Mouse (Mus musculus): ENCODE results near the gene Mcrip1. TPM values are rescaled to one million over a fixed set of nuclear protein-coding genes. Genes with fewer than 3 reads are reported as not detected.
A peak's percentile ranks its signal among the peaks of the same experiment; 100 is the strongest.

Gene Mcrip1
- polyA plus RNA-seq, 1 experiment from 2014 or later, result 236 TPM

DNA sequence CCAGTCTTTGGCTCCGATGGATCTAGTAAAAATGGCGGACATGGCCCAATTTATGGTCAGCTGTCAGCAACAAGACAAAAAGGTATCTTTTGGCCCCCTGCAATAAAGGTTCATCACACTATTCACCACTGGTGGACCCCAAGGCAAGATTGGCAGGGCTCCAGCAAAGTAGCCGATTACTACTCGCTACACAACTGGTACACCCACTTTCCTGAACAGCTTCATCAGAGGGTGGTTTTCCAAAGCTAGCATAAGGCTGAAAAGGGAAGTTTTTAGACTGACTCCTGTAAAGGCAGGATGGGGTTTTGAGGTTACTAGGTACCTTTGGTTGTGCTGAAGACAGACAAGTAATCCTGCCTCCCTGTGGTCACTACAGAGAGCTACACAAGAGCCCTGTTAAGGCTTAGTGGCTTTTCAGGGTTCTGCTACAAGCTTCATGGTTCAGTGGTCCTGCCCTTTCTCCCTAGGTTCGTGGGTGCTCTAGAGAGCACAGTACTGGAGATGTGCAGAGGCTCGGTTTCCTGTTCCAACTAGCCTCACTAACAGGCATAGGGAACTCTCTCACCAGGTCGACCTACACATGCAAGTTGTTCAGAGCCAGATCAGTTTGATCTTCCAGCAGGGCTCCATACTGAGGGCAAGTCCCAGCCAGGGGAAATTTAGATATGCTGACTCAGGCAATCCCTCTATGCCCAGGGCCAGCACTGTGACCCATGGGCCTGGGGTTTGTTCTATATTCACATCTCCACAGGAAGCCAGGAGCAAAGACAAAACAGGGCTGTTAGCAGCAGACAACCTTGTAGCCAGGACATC is 27.9 kb upstream of the Mcrip1 start:
- Histone ChIP-seq H3K27me3 (ENCODE audit: control insufficient read depth, insufficient read depth, low read length) (no peaks in the 10 kb centered on the region), H3K4me3 (ENCODE audit: low read length) (no peak overlapping the region), H3K27ac (ENCODE audit: low read depth, low read length) (no peak overlapping the region), H3K4me2 (replicated peaks; ENCODE audit: low read depth, low read length) (no peak overlapping the region), H3K36me3 (ENCODE audit: control insufficient read depth, insufficient read depth, low read length) (peaks cover 31% of the 10 kb centered on the region), H3K9ac (ENCODE audit: low read depth, low read length) (no peak overlapping the region), H3K4me1 (ENCODE audit: control insufficient read depth, insufficient read depth, low read length) (peaks cover 28% of the 10 kb centered on the region), H3K9me3 (ENCODE audit: control insufficient read depth, low read length) (no peaks in the 10 kb centered on the region)
- WGBS, result 82% methylated on average over 7 of the region's 7 CpGs
- ATAC-seq (ENCODE audit: low FRiP score, low TSS enrichment), result no peak

GRCm38 (mm10) chr11:120576365-120576981 is 26.9 kb upstream of the Mcrip1 start:
- Histone ChIP-seq H3K9ac (ENCODE audit: low read depth, low read length) (no peak overlapping the region), H3K27ac (ENCODE audit: low read depth, low read length) (no peak overlapping the region), H3K36me3 (ENCODE audit: control insufficient read depth, insufficient read depth, low read length) (peaks cover 33% of the 10 kb centered on the region), H3K9me3 (ENCODE audit: control insufficient read depth, low read length) (no peaks in the 10 kb centered on the region), H3K4me2 (replicated peaks; ENCODE audit: low read depth, low read length) (no peak overlapping the region), H3K4me3 (ENCODE audit: low read length) (no peak overlapping the region), H3K4me1 (ENCODE audit: control insufficient read depth, insufficient read depth, low read length) (peaks cover 26% of the 10 kb centered on the region), H3K27me3 (ENCODE audit: control insufficient read depth, insufficient read depth, low read length) (no peaks in the 10 kb centered on the region)
- no peak for ATAC-seq (ENCODE audit: low FRiP score, low TSS enrichment)
- WGBS, result 90% methylated on average over 3 of the region's 3 CpGs

DNA sequence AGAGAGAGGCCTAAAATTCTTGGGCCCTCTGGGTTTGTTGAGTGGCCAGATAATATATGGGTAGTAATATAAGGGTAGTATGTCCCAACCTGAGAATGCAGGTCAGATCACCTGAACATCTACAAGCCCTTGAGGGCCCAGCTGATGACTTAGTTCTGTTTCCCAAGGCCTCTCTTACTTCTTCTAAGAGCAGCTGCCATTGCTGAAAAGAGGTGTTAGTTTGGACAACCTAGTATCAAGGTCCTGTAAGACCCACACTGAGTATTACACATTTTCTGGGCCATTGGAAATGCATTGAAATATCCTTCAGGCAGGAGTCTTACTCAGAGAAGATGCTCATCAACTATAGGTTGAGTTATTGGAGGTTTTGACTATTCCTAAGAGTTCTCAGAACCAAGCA is 26.4 kb upstream of the Mcrip1 start:
- Histone ChIP-seq H3K27ac (ENCODE audit: low read depth, low read length) (no peak overlapping the region), H3K4me3 (ENCODE audit: low read length) (no peak overlapping the region), H3K9me3 (ENCODE audit: control insufficient read depth, low read length) (no peaks in the 10 kb centered on the region), H3K36me3 (ENCODE audit: control insufficient read depth, insufficient read depth, low read length) (peaks cover 38% of the 10 kb centered on the region), H3K4me2 (replicated peaks; ENCODE audit: low read depth, low read length) (no peak overlapping the region), H3K4me1 (ENCODE audit: control insufficient read depth, insufficient read depth, low read length) (peaks cover 32% of the 10 kb centered on the region), H3K9ac (ENCODE audit: low read depth, low read length) (no peak overlapping the region), H3K27me3 (ENCODE audit: control insufficient read depth, insufficient read depth, low read length) (no peaks in the 10 kb centered on the region)
- ATAC-seq (ENCODE audit: low FRiP score, low TSS enrichment), result no peak

- H3K4me1 ChIP-seq (ENCODE audit: control insufficient read depth, insufficient read depth, low read length), result peaks cover 28% of the 10 kb centered on the region
Measured at GRCm38 (mm10) chr11:120575046-120575445, 25.5 kb upstream of the Mcrip1 start.

GRCm38 (mm10) chr11:120574278-120574600 is 24.7 kb upstream of the Mcrip1 start:
- peak overlapping the region; percentile 92 for H3K4me2 ChIP-seq (replicated peaks; ENCODE audit: low read depth, low read length)
- H3K27ac ChIP-seq (ENCODE audit: low read depth, low read length), result peak overlapping the region; percentile 31; the same call in 1 of the 2 replicates
- H3K4me3 ChIP-seq (ENCODE audit: low read length), result peak overlapping the region; percentile 90
- peaks cover 25% of the 10 kb centered on the region for H3K4me1 ChIP-seq (ENCODE audit: control insufficient read depth, insufficient read depth, low read length)
- H3K9me3 ChIP-seq (ENCODE audit: control insufficient read depth, low read length), result no peaks in the 10 kb centered on the region
- 42% methylated on average over 5 of the region's 5 CpGs for WGBS
- no peaks in the 10 kb centered on the region for H3K27me3 ChIP-seq (ENCODE audit: control insufficient read depth, insufficient read depth, low read length)
- H3K36me3 ChIP-seq (ENCODE audit: control insufficient read depth, insufficient read depth, low read length), result peaks cover 42% of the 10 kb centered on the region
- no peak for ATAC-seq (ENCODE audit: low FRiP score, low TSS enrichment)
- H3K9ac ChIP-seq (ENCODE audit: low read depth, low read length), result peak overlapping the region; percentile 96

More at GRCm38 (mm10) chr11:120575046-120575445, 25.5 kb upstream of the Mcrip1 start:
- Histone ChIP-seq H3K27me3 (ENCODE audit: control insufficient read depth, insufficient read depth, low read length) (no peaks in the 10 kb centered on the region), H3K9ac (ENCODE audit: low read depth, low read length) (0 out of 2 replicates have a peak overlapping the region, but pooled peaks have one; percentile 96), H3K27ac (ENCODE audit: low read depth, low read length) (no peak overlapping the region), H3K36me3 (ENCODE audit: control insufficient read depth, insufficient read depth, low read length) (peaks cover 46% of the 10 kb centered on the region), H3K9me3 (ENCODE audit: control insufficient read depth, low read length) (no peaks in the 10 kb centered on the region), H3K4me2 (replicated peaks; ENCODE audit: low read depth, low read length) (no peak overlapping the region), H3K4me3 (ENCODE audit: low read length) (no peak overlapping the region)
- no peak for ATAC-seq (ENCODE audit: low FRiP score, low TSS enrichment)
- 74% methylated on average over 2 of the region's 2 CpGs for WGBS

- Histone ChIP-seq H3K36me3 (ENCODE audit: control insufficient read depth, insufficient read depth, low read length) (peaks cover 39% of the 10 kb centered on the region), H3K9ac (ENCODE audit: low read depth, low read length) (peak overlapping the region; percentile 96), H3K4me1 (ENCODE audit: control insufficient read depth, insufficient read depth, low read length) (peaks cover 20% of the 10 kb centered on the region), H3K4me3 (ENCODE audit: low read length) (peak overlapping the region; percentile 90), H3K27me3 (ENCODE audit: control insufficient read depth, insufficient read depth, low read length) (no peaks in the 10 kb centered on the region), H3K9me3 (ENCODE audit: control insufficient read depth, low read length) (no peaks in the 10 kb centered on the region), H3K4me2 (replicated peaks; ENCODE audit: low read depth, low read length) (peak overlapping the region; percentile 92), H3K27ac (ENCODE audit: low read depth, low read length) (peak overlapping the region; percentile 95)
- WGBS, result under 1% methylated on average over 23 of the region's 23 CpGs
- ATAC-seq (ENCODE audit: low FRiP score, low TSS enrichment), result no peak
Measured at GRCm38 (mm10) chr11:120573585-120574277, 24.2 kb upstream of the Mcrip1 start.

DNA sequence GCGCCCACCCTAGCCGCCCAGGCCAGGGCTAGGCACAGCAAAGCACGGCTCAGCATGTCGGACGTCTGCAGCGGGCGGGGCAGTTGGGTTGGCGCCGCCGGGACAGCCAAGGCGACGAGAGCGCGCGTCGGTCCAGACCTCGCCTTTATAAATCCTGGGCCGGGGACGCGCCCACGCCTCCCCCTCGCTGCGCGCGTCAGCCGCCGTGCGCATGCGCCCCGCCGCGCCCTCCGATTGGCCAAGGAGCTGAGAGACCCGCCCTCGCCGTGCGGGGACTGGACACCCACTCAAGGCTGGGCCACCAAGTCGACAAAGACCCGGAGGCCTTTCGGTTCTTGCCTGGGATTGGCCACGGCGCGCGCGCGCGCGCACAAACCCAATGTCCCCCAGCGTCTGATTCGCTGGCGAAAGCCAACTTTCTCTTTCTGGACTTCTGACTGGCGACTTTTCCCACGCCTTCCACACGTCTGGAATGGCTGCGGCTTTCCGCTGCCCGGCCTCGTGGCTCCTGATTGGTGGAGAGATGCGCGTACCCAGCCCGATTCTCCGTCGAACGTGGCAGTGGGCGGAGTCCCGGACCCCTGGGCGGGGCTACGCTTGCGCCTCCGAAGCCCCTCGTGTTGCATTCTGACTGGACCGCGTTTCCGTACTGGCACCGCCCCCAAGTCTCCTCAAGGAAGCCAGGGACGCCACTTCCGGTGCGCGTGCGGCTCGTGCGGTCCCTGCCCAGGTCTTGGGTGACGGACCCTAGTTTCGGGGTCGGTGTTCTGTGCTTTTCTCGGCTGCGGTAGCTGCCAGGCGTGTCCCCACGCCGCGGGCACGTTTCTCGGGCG is 23.4 kb upstream of the Mcrip1 start, which contains the start of gene P4hb:
P4hb (minus strand) TSS at position 502 of the 833 bp plus-strand sequence.
- peaks cover 18% of the 10 kb centered on the region for H3K4me1 ChIP-seq (ENCODE audit: control insufficient read depth, insufficient read depth, low read length)
- peak within 1 kb of the TSS; percentile 96 for H3K9ac ChIP-seq (ENCODE audit: low read depth, low read length)
- H3K36me3 ChIP-seq (ENCODE audit: control insufficient read depth, insufficient read depth, low read length), result peaks cover 39% of the 10 kb centered on the region
- peak within 1 kb of the TSS; percentile 92 for H3K4me2 ChIP-seq (replicated peaks; ENCODE audit: low read depth, low read length)
- under 1% methylated on average over 93 of the region's 94 CpGs for WGBS
- no peaks in the 10 kb centered on the region for H3K9me3 ChIP-seq (ENCODE audit: control insufficient read depth, low read length)
- no peaks in the 10 kb centered on the region for H3K27me3 ChIP-seq (ENCODE audit: control insufficient read depth, insufficient read depth, low read length)
- peak; percentile 97 for ATAC-seq (ENCODE audit: low FRiP score, low TSS enrichment)
- H3K4me3 ChIP-seq (ENCODE audit: low read length), result peak within 1 kb of the TSS; percentile 90
- peak within 1 kb of the TSS; percentile 95 for H3K27ac ChIP-seq (ENCODE audit: low read depth, low read length)

DNA sequence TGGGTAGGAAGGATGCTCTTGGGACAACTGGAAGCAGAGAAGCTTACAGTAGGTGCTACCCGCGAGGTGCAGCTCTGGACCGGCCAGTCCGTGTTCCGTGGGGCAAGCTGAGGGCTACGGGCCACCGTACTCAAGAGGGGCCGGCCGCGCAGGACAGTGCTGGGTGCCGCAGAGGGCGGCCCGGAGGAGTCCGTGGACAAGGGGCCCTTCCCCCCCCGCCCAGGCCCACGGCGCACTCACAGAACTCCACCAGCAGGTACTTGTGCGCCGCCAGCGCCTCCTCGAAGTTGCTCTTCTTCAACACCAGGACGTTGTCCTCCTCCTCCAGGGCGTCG is 22.9 kb upstream of the Mcrip1 start:
- H3K36me3 ChIP-seq (ENCODE audit: control insufficient read depth, insufficient read depth, low read length), result peaks cover 39% of the 10 kb centered on the region
- peaks cover 21% of the 10 kb centered on the region for H3K4me1 ChIP-seq (ENCODE audit: control insufficient read depth, insufficient read depth, low read length)
- H3K27ac ChIP-seq (ENCODE audit: low read depth, low read length), result peak overlapping the region; percentile 95
- peak overlapping the region; percentile 92 for H3K4me2 ChIP-seq (replicated peaks; ENCODE audit: low read depth, low read length)
- H3K9ac ChIP-seq (ENCODE audit: low read depth, low read length), result peak overlapping the region; percentile 96
- peak overlapping the region; percentile 90 for H3K4me3 ChIP-seq (ENCODE audit: low read length)
- peak; percentile 37; the same call in 1 of the 2 replicates for ATAC-seq (ENCODE audit: low FRiP score, low TSS enrichment)
- WGBS, result under 1% methylated on average over 22 of the region's 24 CpGs
- no peaks in the 10 kb centered on the region for H3K9me3 ChIP-seq (ENCODE audit: control insufficient read depth, low read length)
- no peaks in the 10 kb centered on the region for H3K27me3 ChIP-seq (ENCODE audit: control insufficient read depth, insufficient read depth, low read length)

All from kidney, embryonic 14.5 days (tissue).